Mouse (Mus musculus): ENCODE results near the gene Sbk2. TPM values are rescaled to one million over a fixed set of nuclear protein-coding genes. Genes with fewer than 3 reads are reported as not detected.

Sbk2 gene
- polyA plus RNA-seq, 1 experiment = 0.17 TPM

DNA sequence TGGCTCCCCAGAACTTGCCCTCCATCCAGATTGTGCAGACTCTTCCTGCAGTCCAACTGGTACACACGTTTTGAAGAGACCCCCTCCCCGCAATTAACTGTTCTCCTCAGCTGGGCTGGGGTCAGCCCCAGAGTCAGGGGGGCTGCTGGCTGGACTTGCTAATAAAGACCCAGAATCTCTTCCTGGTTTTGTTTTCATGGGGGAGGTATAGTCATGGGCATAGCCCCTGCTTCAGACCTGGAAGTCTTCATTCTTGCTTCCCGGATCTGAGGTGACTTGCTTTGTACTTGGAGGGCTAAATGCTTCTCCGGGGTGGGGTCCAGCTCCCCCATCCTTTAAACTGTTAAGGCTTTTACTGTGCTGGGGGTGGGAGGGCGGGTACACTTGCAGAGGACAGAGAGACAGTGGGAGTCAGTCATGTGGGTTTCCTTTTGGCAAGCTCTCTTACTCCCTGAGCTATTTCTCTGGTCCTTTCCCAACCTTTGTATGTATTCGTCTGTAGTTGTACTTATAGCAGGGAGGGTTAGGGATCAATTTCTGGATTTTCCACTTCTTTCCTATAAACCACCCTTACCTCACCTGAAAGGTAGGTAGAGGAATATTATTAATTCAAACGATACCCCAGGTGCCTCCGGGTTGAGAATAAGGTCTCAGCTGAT, 42.3 kb downstream of the Sbk2 start, which contains the start of gene Nat14:
Gene Nat14, plus strand, starts transcription at position 205 of the 659 bp plus-strand sequence.
- no peaks in the 10 kb centered on the region for H3K36me3 ChIP-seq (ENCODE audit: control insufficient read depth, insufficient read depth, low read length)
- H3K27me3 ChIP-seq (ENCODE audit: control insufficient read depth, insufficient read depth, low read length) = no peaks in the 10 kb centered on the region
- H3K4me3 ChIP-seq (ENCODE audit: control insufficient read depth, low read depth, low read length) = peak within 1 kb of the TSS; percentile 94
- TF ChIP-seq CTCF (IDR thresholded peaks at IDR 0.05; ENCODE audit: control insufficient read depth, insufficient read depth, insufficient replicate concordance, low read depth, low read length) (no peak), POLR2A (IDR thresholded peaks at IDR 0.05; ENCODE audit: control insufficient read depth, low read depth, low read length) (no peak)
- peaks cover 46% of the 10 kb centered on the region for H3K4me1 ChIP-seq (ENCODE audit: control insufficient read depth, insufficient read depth, low read length)
- H3K27ac ChIP-seq (ENCODE audit: control insufficient read depth, insufficient read depth, low read depth, low read length) = peak within 1 kb of the TSS; percentile 94

DNA sequence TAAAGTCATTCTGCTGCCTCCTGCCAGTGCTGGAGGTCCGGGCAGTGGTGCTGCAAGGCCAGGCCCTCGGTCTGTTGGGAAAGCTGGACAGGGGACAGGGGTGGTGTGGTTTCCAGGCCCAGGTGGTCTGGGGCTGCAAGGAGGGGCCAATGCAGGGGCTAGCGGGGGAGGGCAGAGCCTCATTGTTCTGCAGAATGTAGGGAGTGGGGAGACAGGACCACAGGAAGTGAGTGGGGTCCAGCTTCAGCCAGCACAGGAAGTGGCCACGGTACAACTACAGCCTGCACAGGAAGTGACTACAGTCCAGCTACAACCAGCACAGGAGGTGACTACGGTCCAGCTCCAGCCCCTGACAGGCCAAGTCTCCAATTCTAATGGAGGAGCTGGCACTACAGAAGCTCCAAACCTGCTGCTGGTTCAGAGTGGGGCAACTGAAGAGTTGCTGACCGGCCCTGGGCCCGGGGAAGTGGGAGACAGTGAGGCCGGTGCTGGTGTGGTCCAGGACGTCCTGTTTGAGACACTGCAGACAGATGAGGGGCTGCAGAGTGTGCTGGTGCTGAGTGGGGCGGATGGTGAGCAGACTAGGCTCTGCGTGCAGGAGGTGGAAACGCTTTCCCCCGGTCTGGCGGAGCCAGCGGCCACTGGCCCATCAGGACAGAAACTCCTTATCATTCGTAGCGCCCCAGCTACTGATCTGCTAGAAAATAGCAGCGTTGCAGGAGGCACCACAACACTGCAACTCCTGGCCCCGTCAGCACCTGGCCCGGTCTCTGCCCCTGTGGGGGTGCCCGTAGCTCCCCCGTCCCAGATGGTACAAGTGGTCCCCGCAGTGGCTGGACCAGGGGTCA, 43.0 kb downstream of the Sbk2 start:
- H3K27ac ChIP-seq (ENCODE audit: control insufficient read depth, insufficient read depth, low read depth, low read length) = no peak overlapping the region
- peaks cover 46% of the 10 kb centered on the region for H3K4me1 ChIP-seq (ENCODE audit: control insufficient read depth, insufficient read depth, low read length)
- peak overlapping the region; percentile 65 for H3K4me3 ChIP-seq (ENCODE audit: control insufficient read depth, low read depth, low read length)
- no peaks in the 10 kb centered on the region for H3K27me3 ChIP-seq (ENCODE audit: control insufficient read depth, insufficient read depth, low read length)
- TF ChIP-seq CTCF (IDR thresholded peaks at IDR 0.05; ENCODE audit: control insufficient read depth, insufficient read depth, insufficient replicate concordance, low read depth, low read length) (no peak), POLR2A (IDR thresholded peaks at IDR 0.05; ENCODE audit: control insufficient read depth, low read depth, low read length) (no peak)
- H3K36me3 ChIP-seq (ENCODE audit: control insufficient read depth, insufficient read depth, low read length) = no peaks in the 10 kb centered on the region

GRCm38 (mm10) chr7:4920496-4920895, 43.7 kb downstream of the Sbk2 start:
- Histone ChIP-seq H3K27ac (ENCODE audit: control insufficient read depth, insufficient read depth, low read depth, low read length) (no peak overlapping the region), H3K36me3 (ENCODE audit: control insufficient read depth, insufficient read depth, low read length) (no peaks in the 10 kb centered on the region), H3K4me3 (ENCODE audit: control insufficient read depth, low read depth, low read length) (peak overlapping the region; percentile 14; the same call in 1 of the 2 replicates), H3K4me1 (ENCODE audit: control insufficient read depth, insufficient read depth, low read length) (peaks cover 49% of the 10 kb centered on the region), H3K27me3 (ENCODE audit: control insufficient read depth, insufficient read depth, low read length) (no peaks in the 10 kb centered on the region)
- TF ChIP-seq POLR2A (IDR thresholded peaks at IDR 0.05; ENCODE audit: control insufficient read depth, low read depth, low read length) (no peak), CTCF (IDR thresholded peaks at IDR 0.05; ENCODE audit: control insufficient read depth, insufficient read depth, insufficient replicate concordance, low read depth, low read length) (no peak)

GRCm38 (mm10) chr7:4919971-4920370, 44.2 kb downstream of the Sbk2 start:
- Histone ChIP-seq H3K27ac (ENCODE audit: control insufficient read depth, insufficient read depth, low read depth, low read length) (no peak overlapping the region), H3K4me1 (ENCODE audit: control insufficient read depth, insufficient read depth, low read length) (peaks cover 49% of the 10 kb centered on the region), H3K27me3 (ENCODE audit: control insufficient read depth, insufficient read depth, low read length) (no peaks in the 10 kb centered on the region), H3K4me3 (ENCODE audit: control insufficient read depth, low read depth, low read length) (no peak overlapping the region), H3K36me3 (ENCODE audit: control insufficient read depth, insufficient read depth, low read length) (no peaks in the 10 kb centered on the region)
- no peak for TF ChIP-seq POLR2A (IDR thresholded peaks at IDR 0.05; ENCODE audit: control insufficient read depth, low read depth, low read length)
- no peak for TF ChIP-seq CTCF (IDR thresholded peaks at IDR 0.05; ENCODE audit: control insufficient read depth, insufficient read depth, insufficient replicate concordance, low read depth, low read length)

DNA sequence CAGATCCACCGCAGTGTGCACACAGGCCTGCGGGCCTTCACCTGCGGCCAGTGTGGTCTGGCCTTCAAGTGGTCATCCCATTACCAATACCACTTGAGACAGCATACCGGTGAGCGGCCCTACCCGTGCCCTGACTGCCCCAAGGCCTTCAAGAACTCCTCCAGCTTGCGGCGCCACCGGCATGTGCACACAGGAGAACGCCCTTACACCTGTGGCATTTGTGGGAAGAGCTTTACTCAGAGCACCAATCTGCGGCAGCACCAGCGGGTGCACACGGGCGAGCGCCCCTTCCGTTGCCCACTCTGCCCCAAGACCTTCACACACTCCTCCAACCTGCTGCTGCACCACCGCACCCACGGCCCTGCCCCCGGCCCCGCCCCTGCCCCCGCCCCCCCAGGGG, 45.1 kb downstream of the Sbk2 start:
- TF ChIP-seq POLR2A (IDR thresholded peaks at IDR 0.05; ENCODE audit: control insufficient read depth, low read depth, low read length) = no peak
- TF ChIP-seq CTCF (IDR thresholded peaks at IDR 0.05; ENCODE audit: control insufficient read depth, insufficient read depth, insufficient replicate concordance, low read depth, low read length) = no peak
- H3K36me3 ChIP-seq (ENCODE audit: control insufficient read depth, insufficient read depth, low read length) = no peaks in the 10 kb centered on the region
- no peak overlapping the region for H3K4me3 ChIP-seq (ENCODE audit: control insufficient read depth, low read depth, low read length)
- H3K27ac ChIP-seq (ENCODE audit: control insufficient read depth, insufficient read depth, low read depth, low read length) = no peak overlapping the region
- H3K4me1 ChIP-seq (ENCODE audit: control insufficient read depth, insufficient read depth, low read length) = peaks cover 48% of the 10 kb centered on the region
- H3K27me3 ChIP-seq (ENCODE audit: control insufficient read depth, insufficient read depth, low read length) = no peaks in the 10 kb centered on the region

DNA sequence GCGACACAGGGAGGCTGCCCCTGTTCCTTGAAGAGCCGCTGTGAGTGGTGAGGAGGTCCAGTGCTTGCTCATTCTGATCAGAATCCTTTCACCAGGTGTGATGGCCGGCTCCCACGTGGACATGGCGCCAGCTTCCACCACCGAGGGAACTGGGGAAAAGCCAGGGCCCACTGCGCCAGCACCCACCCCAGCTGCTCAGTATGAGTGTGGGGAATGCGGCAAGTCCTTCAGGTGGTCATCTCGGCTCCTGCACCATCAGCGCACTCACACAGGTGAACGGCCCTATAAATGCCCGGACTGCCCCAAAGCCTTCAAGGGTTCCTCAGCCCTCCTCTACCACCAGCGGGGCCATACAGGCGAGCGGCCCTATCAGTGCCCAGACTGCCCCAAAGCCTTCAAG, 45.5 kb downstream of the Sbk2 start:
- Histone ChIP-seq H3K27ac (ENCODE audit: control insufficient read depth, insufficient read depth, low read depth, low read length) (no peak overlapping the region), H3K4me1 (ENCODE audit: control insufficient read depth, insufficient read depth, low read length) (peaks cover 44% of the 10 kb centered on the region), H3K27me3 (ENCODE audit: control insufficient read depth, insufficient read depth, low read length) (no peaks in the 10 kb centered on the region), H3K4me3 (ENCODE audit: control insufficient read depth, low read depth, low read length) (no peak overlapping the region), H3K36me3 (ENCODE audit: control insufficient read depth, insufficient read depth, low read length) (no peaks in the 10 kb centered on the region)
- no peak for TF ChIP-seq CTCF (IDR thresholded peaks at IDR 0.05; ENCODE audit: control insufficient read depth, insufficient read depth, insufficient replicate concordance, low read depth, low read length)
- no peak for TF ChIP-seq POLR2A (IDR thresholded peaks at IDR 0.05; ENCODE audit: control insufficient read depth, low read depth, low read length)

DNA sequence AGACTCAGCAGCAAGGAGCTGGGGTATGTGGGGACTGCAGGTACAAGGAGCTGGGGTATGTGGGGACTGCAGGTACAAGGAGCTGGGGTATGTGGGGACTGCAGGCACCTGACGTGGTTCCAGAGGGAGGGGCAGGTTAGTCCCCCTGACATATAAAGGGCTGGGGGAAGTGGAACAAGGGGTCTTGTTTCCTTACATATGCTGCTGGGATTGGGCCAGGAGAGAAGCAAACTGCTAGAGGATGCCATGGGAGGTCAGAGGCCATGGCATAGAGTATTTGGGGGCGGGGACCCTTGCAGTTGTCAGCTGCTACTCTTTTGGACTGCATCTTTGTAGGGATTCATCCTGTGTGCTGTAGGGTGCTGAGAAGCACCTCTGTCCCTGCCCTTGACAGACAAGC, 46.7 kb downstream of the Sbk2 start:
- H3K4me1 ChIP-seq (ENCODE audit: control insufficient read depth, insufficient read depth, low read length) = peaks cover 32% of the 10 kb centered on the region
- H3K27ac ChIP-seq (ENCODE audit: control insufficient read depth, insufficient read depth, low read depth, low read length) = no peak overlapping the region
- no peak overlapping the region for H3K4me3 ChIP-seq (ENCODE audit: control insufficient read depth, low read depth, low read length)
- H3K36me3 ChIP-seq (ENCODE audit: control insufficient read depth, insufficient read depth, low read length) = no peaks in the 10 kb centered on the region
- TF ChIP-seq CTCF (IDR thresholded peaks at IDR 0.05; ENCODE audit: control insufficient read depth, insufficient read depth, insufficient replicate concordance, low read depth, low read length) (no peak), POLR2A (IDR thresholded peaks at IDR 0.05; ENCODE audit: control insufficient read depth, low read depth, low read length) (no peak)
- H3K27me3 ChIP-seq (ENCODE audit: control insufficient read depth, insufficient read depth, low read length) = no peaks in the 10 kb centered on the region
